Mouse (Mus musculus): Measurements from ENCODE around the gene Efcab3.

GRCm38 (mm10) chr11:105125735-105126519, 62.5 kb downstream of the Efcab3 start, which contains the start of gene Mettl2:
- peak; percentile 81 for TF ChIP-seq CTCF (IDR thresholded peaks at IDR 0.05)
- TF ChIP-seq POLR2A (IDR thresholded peaks at IDR 0.05; ENCODE audit: insufficient read depth, low read depth, low read length) = peak; percentile 83

Data from heart, adult 2 months (tissue).